Mouse (Mus musculus) cerebellum, postnatal 10 days (tissue): ENCODE measurements around the gene Il23a.
"Not testable (repeated sequence)": the region's sequence is repeated elsewhere in the genome, so short reads cannot be mapped to it uniquely, and the experiment has no call there.

Experiments
- DNase-seq, 2 experiments: peaks; one replicate each; pipeline ENCODE4 v3.0.0; 2021; ENCODE audit warnings: mixed read lengths in 2 of 2

The Il23a gene

GRCm38 (mm10) chr10:128303126-128304021 is 4.8 kb upstream of the Il23a start, which contains the start of gene Pan2:
Gene Pan2 (plus strand): TSS chr10:128303335.
- peak; percentile 99 to 100 for DNase-seq

- no peak for DNase-seq
Observed at GRCm38 (mm10) chr10:128302785-128303125, 4.2 kb upstream of the Il23a start.

- DNase-seq = peak in 1 of 2 experiments; percentile 42
Observed at GRCm38 (mm10) chr10:128302357-128302756, 3.8 kb upstream of the Il23a start.

- DNase-seq = peak in 1 of 2 experiments; percentile 7
Observed at GRCm38 (mm10) chr10:128298243-128298642, 309 bp downstream of the Il23a start.

GRCm38 (mm10) chr10:128297622-128298021 is 930 bp downstream of the Il23a start:
- DNase-seq = peak; percentile 74 to 75

- DNase-seq = peak; percentile 83 to 87
Observed at GRCm38 (mm10) chr10:128297221-128297620, 1.3 kb downstream of the Il23a start.

GRCm38 (mm10) chr10:128296370-128297090 is 2.0 kb downstream of the Il23a start:
- DNase-seq = peak; percentile 62 to 75

- DNase-seq = peak; percentile 75 to 76
Observed at GRCm38 (mm10) chr10:128290594-128290993, 8.0 kb downstream of the Il23a start.

- peak; percentile 98 for DNase-seq
Observed at GRCm38 (mm10) chr10:128283604-128284579, 14.7 kb downstream of the Il23a start.

GRCm38 (mm10) chr10:128282886-128283450 is 15.6 kb downstream of the Il23a start:
- DNase-seq = peak in 1 of 2 experiments; percentile 52

- no peak for DNase-seq
Observed at GRCm38 (mm10) chr10:128281682-128282081, 16.9 kb downstream of the Il23a start.

GRCm38 (mm10) chr10:128280943-128281342 is 17.6 kb downstream of the Il23a start:
- DNase-seq = no peak

GRCm38 (mm10) chr10:128278158-128278557 is 20.4 kb downstream of the Il23a start:
- peak; percentile 48 to 51 for DNase-seq

- DNase-seq = not testable (repeated sequence)
Observed at GRCm38 (mm10) chr10:128275374-128275773, 23.2 kb downstream of the Il23a start.

GRCm38 (mm10) chr10:128272819-128273439 is 25.6 kb downstream of the Il23a start:
- DNase-seq = not testable (repeated sequence)

GRCm38 (mm10) chr10:128271883-128272282 is 26.7 kb downstream of the Il23a start:
- peak; percentile 35 to 49 for DNase-seq

GRCm38 (mm10) chr10:128270866-128271265 is 27.7 kb downstream of the Il23a start:
- DNase-seq = peak; percentile 37 to 39

- DNase-seq = peak; percentile 97 to 98
Observed at GRCm38 (mm10) chr10:128270287-128270841, 28.2 kb downstream of the Il23a start, which contains the start of gene Stat2. Gene Stat2 (plus strand): TSS chr10:128270559.

GRCm38 (mm10) chr10:128269206-128269910 is 29.2 kb downstream of the Il23a start:
- no peak for DNase-seq

GRCm38 (mm10) chr10:128268371-128268770 is 30.2 kb downstream of the Il23a start, which contains the start of gene Apof:
Gene Apof (plus strand): TSS chr10:128268671.
- no peak for DNase-seq
